Mouse (Mus musculus) retina, adult 2 months (tissue): ENCODE data around the gene Cryaa.

Experiments
- DNase-seq: peaks from one replicate; pipeline ENCODE4 v3.0.0-alpha.2; 2012; ENCODE audit warnings: low read depth, low spot score

Gene Cryaa

GRCm38 (mm10) chr17:31677507-31677906 is at the start of gene Cryaa:
Gene Cryaa (plus strand): TSS chr17:31677807.
- DNase-seq, result no peak

GRCm38 (mm10) chr17:31627961-31628360 is 49.6 kb upstream of the Cryaa start:
- DNase-seq, result no peak

- DNase-seq, result no peak
Observed at GRCm38 (mm10) chr17:31631081-31631800, 46.4 kb upstream of the Cryaa start.

GRCm38 (mm10) chr17:31633007-31633406 is 44.6 kb upstream of the Cryaa start:
- no peak for DNase-seq

GRCm38 (mm10) chr17:31634896-31635295 is 42.7 kb upstream of the Cryaa start:
- no peak for DNase-seq

GRCm38 (mm10) chr17:31635781-31636180 is 41.8 kb upstream of the Cryaa start:
- no peak for DNase-seq

- no peak for DNase-seq
Observed at GRCm38 (mm10) chr17:31636277-31636941, 41.2 kb upstream of the Cryaa start.

- DNase-seq, result no peak
Observed at GRCm38 (mm10) chr17:31636942-31637811, 40.4 kb upstream of the Cryaa start, which contains the start of gene Cbs. Gene Cbs (minus strand): TSS chr17:31637238.

GRCm38 (mm10) chr17:31637866-31638570 is 39.6 kb upstream of the Cryaa start:
- DNase-seq, result no peak

GRCm38 (mm10) chr17:31639651-31640050 is 38.0 kb upstream of the Cryaa start:
- no peak for DNase-seq

GRCm38 (mm10) chr17:31642331-31642730 is 35.3 kb upstream of the Cryaa start:
- DNase-seq, result no peak

GRCm38 (mm10) chr17:31642913-31643312 is 34.7 kb upstream of the Cryaa start:
- DNase-seq, result no peak

- no peak for DNase-seq
Observed at GRCm38 (mm10) chr17:31646199-31647002, 31.2 kb upstream of the Cryaa start.

GRCm38 (mm10) chr17:31652152-31652551 is 25.5 kb upstream of the Cryaa start:
- no peak for DNase-seq

- DNase-seq, result no peak
Observed at GRCm38 (mm10) chr17:31653277-31653676, 24.3 kb upstream of the Cryaa start.

GRCm38 (mm10) chr17:31655366-31655765 is 22.2 kb upstream of the Cryaa start:
- no peak for DNase-seq

GRCm38 (mm10) chr17:31656682-31657081 is 20.9 kb upstream of the Cryaa start:
- no peak for DNase-seq

- no peak for DNase-seq
Observed at GRCm38 (mm10) chr17:31657141-31657983, 20.2 kb upstream of the Cryaa start.

- no peak for DNase-seq
Observed at GRCm38 (mm10) chr17:31658136-31658467, 19.5 kb upstream of the Cryaa start.
